Mouse (Mus musculus) stomach, embryonic 16.5 days (tissue): ENCODE measurements around the gene Lmo2. TPM values are rescaled to one million over a fixed set of nuclear protein-coding genes. Genes with fewer than 3 reads are reported as not detected.
A peak's percentile ranks its signal among the peaks of the same experiment; 100 is the strongest.

Experiments
- ATAC-seq: fragments of 200-750 bp; cut with Nextera tagmentation; 2 replicates; pipeline ENCODE4 v1.8.0; 2017; ENCODE audit warnings: moderate number of reproducible peaks, moderate TSS enrichment; ENCODE audit not compliant: insufficient read depth, low FRiP score
- H3K27ac ChIP-seq: fragments of 300-500 bp; sonication (generic); 2 replicates; pipeline ENCODE4 v1.5.1; 2014; ENCODE audit warnings: low read length
- H3K27me3 ChIP-seq: fragments of 300-500 bp; sonication (generic); 2 replicates; pipeline ENCODE4 v1.6.1; 2014; ENCODE audit warnings: low read length, control low read depth, mixed read lengths; ENCODE audit not compliant: control insufficient read depth, insufficient read depth
- H3K36me3 ChIP-seq: fragments of 300-500 bp; sonication (generic); 2 replicates; pipeline ENCODE4 v1.6.1; 2014; ENCODE audit warnings: low read length; ENCODE audit not compliant: control insufficient read depth, insufficient read depth
- H3K4me1 ChIP-seq: fragments of 300-500 bp; sonication (generic); 2 replicates; pipeline ENCODE4 v1.6.1; 2014; ENCODE audit warnings: low read length, control low read depth, mixed read lengths; ENCODE audit not compliant: control insufficient read depth, insufficient read depth
- H3K4me2 ChIP-seq: fragments of 300-500 bp; sonication (generic); 2 replicates; pipeline ENCODE4 v1.6.1; 2014; ENCODE audit warnings: low read depth, low read length, mixed read lengths
- H3K4me3 ChIP-seq: fragments of 300-500 bp; sonication (generic); replicated peaks from 2 replicates; pipeline ENCODE4 v1.5.1; 2014; ENCODE audit warnings: mild to moderate bottlenecking, low read length
- H3K9ac ChIP-seq: fragments of 300-500 bp; sonication (generic); 2 replicates; pipeline ENCODE4 v1.6.1; 2014; ENCODE audit warnings: low read length
- H3K9me3 ChIP-seq: fragments of 300-500 bp; sonication (generic); replicated peaks from 2 replicates; pipeline ENCODE4 v1.6.1; 2016; ENCODE audit warnings: low read length, control low read depth; ENCODE audit not compliant: control insufficient read depth
- WGBS: fragments of 180-500 bp; shearing (Covaris S2); extraction: QIAGEN DNeasy Blood & Tissue Kit; methylation state at CpG from one replicate; pipeline ENCODE4 v1.1.7; 2014; 5-methylcytosine and 5-hydroxymethylcytosine counted together
- polyA plus RNA-seq: library from polyadenylated mRNA; unstranded; fragments of >200 nt; fragmentation: Nextera tagmentation; extraction: Ambion mirVana; gene quantifications from 2 replicates; pipeline ENCODE4 v1.2.1, GENCODE M21; 2015

The Lmo2 gene
- polyA plus RNA-seq, 1 experiment from 2014 or later: 17.6 TPM

- WGBS: under 1% methylated on average over 40 of the region's 40 CpGs
- peak overlapping the region; percentile 77 for H3K9ac ChIP-seq
- no peaks in the 10 kb centered on the region for H3K36me3 ChIP-seq
- peak; percentile 76 for ATAC-seq
- peak overlapping the region; percentile 63 for H3K4me3 ChIP-seq
- peak overlapping the region; percentile 97 for H3K4me2 ChIP-seq
- H3K4me1 ChIP-seq: 0 out of 2 replicates have a peak, but pooled peaks cover 11% of the 10 kb centered on the region
- no peaks in the 10 kb centered on the region for H3K9me3 ChIP-seq
- H3K27ac ChIP-seq: peak overlapping the region; percentile 37
- H3K27me3 ChIP-seq: peaks cover 25% of the 10 kb centered on the region
Measured at GRCm38 (mm10) chr2:103969437-103970040, 11.8 kb downstream of the Lmo2 start.

GRCm38 (mm10) chr2:103970041-103970790 lies 12.4 kb downstream of the Lmo2 start:
- peak; percentile 54 for ATAC-seq
- peak overlapping the region; percentile 63 for H3K4me3 ChIP-seq
- peak overlapping the region; percentile 17 for H3K27ac ChIP-seq
- H3K4me2 ChIP-seq: peak overlapping the region; percentile 97
- no peaks in the 10 kb centered on the region for H3K9me3 ChIP-seq
- H3K4me1 ChIP-seq: 0 out of 2 replicates have a peak, but pooled peaks cover 11% of the 10 kb centered on the region
- H3K36me3 ChIP-seq: no peaks in the 10 kb centered on the region
- H3K9ac ChIP-seq: peak overlapping the region; percentile 77
- H3K27me3 ChIP-seq: peaks cover 28% of the 10 kb centered on the region
- under 1% methylated on average over 72 of the region's 79 CpGs for WGBS

- no peak overlapping the region for H3K27ac ChIP-seq
- WGBS: 3% methylated on average over 32 of the region's 32 CpGs
- peak overlapping the region; percentile 77 for H3K9ac ChIP-seq
- H3K36me3 ChIP-seq: no peaks in the 10 kb centered on the region
- H3K4me3 ChIP-seq: peak overlapping the region; percentile 63
- H3K4me1 ChIP-seq: 0 out of 2 replicates have a peak, but pooled peaks cover 11% of the 10 kb centered on the region
- H3K27me3 ChIP-seq: peaks cover 28% of the 10 kb centered on the region
- ATAC-seq: no peak; the same call in 1 of the 2 replicates
- peak overlapping the region; percentile 97 for H3K4me2 ChIP-seq
- no peaks in the 10 kb centered on the region for H3K9me3 ChIP-seq
Measured at GRCm38 (mm10) chr2:103970791-103971649, 13.2 kb downstream of the Lmo2 start.

- 0 out of 2 replicates have a peak overlapping the region, but pooled peaks have one; percentile 3 for H3K4me2 ChIP-seq
- H3K27ac ChIP-seq: no peak overlapping the region
- no peaks in the 10 kb centered on the region for H3K36me3 ChIP-seq
- ATAC-seq: no peak
- 21% methylated on average over 3 of the region's 3 CpGs for WGBS
- no peaks in the 10 kb centered on the region for H3K9me3 ChIP-seq
- H3K4me1 ChIP-seq: 0 out of 2 replicates have a peak, but pooled peaks cover 11% of the 10 kb centered on the region
- peaks cover 28% of the 10 kb centered on the region for H3K27me3 ChIP-seq
- no peak overlapping the region for H3K9ac ChIP-seq
- H3K4me3 ChIP-seq: 0 out of 2 replicates have a peak overlapping the region, but pooled peaks have one; percentile 63
Measured at GRCm38 (mm10) chr2:103971838-103972237, 14.1 kb downstream of the Lmo2 start.

GRCm38 (mm10) chr2:103975904-103976303 lies 18.1 kb downstream of the Lmo2 start:
- ATAC-seq: no peak; the same call in 1 of the 2 replicates
- 67% methylated on average over 7 of the region's 7 CpGs for WGBS
- no peak overlapping the region for H3K9ac ChIP-seq

GRCm38 (mm10) chr2:103977216-103977615 lies 19.4 kb downstream of the Lmo2 start:
- Histone ChIP-seq H3K9ac (no peak overlapping the region), H3K4me3 (no peak overlapping the region), H3K9me3 (no peaks in the 10 kb centered on the region), H3K4me1 (no peaks in the 10 kb centered on the region), H3K36me3 (no peaks in the 10 kb centered on the region), H3K27ac (no peak overlapping the region), H3K4me2 (no peak overlapping the region), H3K27me3 (peaks cover 6% of the 10 kb centered on the region; the same call in 1 of the 2 replicates)
- 81% methylated on average over 8 of the region's 8 CpGs for WGBS
- ATAC-seq: no peak

More at GRCm38 (mm10) chr2:103975904-103976303, 18.1 kb downstream of the Lmo2 start:
- no peak overlapping the region for H3K4me2 ChIP-seq
- H3K36me3 ChIP-seq: no peaks in the 10 kb centered on the region
- no peak overlapping the region for H3K27ac ChIP-seq
- H3K4me3 ChIP-seq: no peak overlapping the region
- H3K9me3 ChIP-seq: no peaks in the 10 kb centered on the region
- H3K4me1 ChIP-seq: 0 out of 2 replicates have a peak, but pooled peaks cover 1% of the 10 kb centered on the region
- H3K27me3 ChIP-seq: peaks cover 14% of the 10 kb centered on the region

GRCm38 (mm10) chr2:103977716-103978115 lies 19.9 kb downstream of the Lmo2 start:
- no peak for ATAC-seq
- WGBS: 63% methylated on average over 9 of the region's 9 CpGs

GRCm38 (mm10) chr2:103982250-103982649 lies 24.5 kb downstream of the Lmo2 start:
- WGBS: 9% methylated on average over 5 of the region's 5 CpGs
- H3K4me3 ChIP-seq: no peak overlapping the region
- H3K4me1 ChIP-seq: no peaks in the 10 kb centered on the region
- H3K27ac ChIP-seq: no peak overlapping the region
- no peak overlapping the region for H3K9ac ChIP-seq
- no peaks in the 10 kb centered on the region; the same call in 1 of the 2 replicates for H3K27me3 ChIP-seq
- H3K36me3 ChIP-seq: no peaks in the 10 kb centered on the region
- H3K9me3 ChIP-seq: no peaks in the 10 kb centered on the region
- H3K4me2 ChIP-seq: no peak overlapping the region
- no peak for ATAC-seq

More at GRCm38 (mm10) chr2:103977716-103978115, 19.9 kb downstream of the Lmo2 start:
- Histone ChIP-seq H3K9ac (no peak overlapping the region), H3K9me3 (no peaks in the 10 kb centered on the region), H3K27me3 (peaks cover 4% of the 10 kb centered on the region; the same call in 1 of the 2 replicates), H3K4me3 (no peak overlapping the region), H3K36me3 (no peaks in the 10 kb centered on the region), H3K27ac (no peak overlapping the region), H3K4me1 (no peaks in the 10 kb centered on the region), H3K4me2 (no peak overlapping the region)
